Mouse (Mus musculus) kidney, postnatal 4 days (tissue): ENCODE data around the gene Uri1.

ENCODE experiments used
- DNase-seq, 2 experiments: peaks; one replicate each; pipeline ENCODE4 v3.0.0; 2021; ENCODE audit warnings: mixed read lengths in 2 of 2

The Uri1 gene

DNA sequence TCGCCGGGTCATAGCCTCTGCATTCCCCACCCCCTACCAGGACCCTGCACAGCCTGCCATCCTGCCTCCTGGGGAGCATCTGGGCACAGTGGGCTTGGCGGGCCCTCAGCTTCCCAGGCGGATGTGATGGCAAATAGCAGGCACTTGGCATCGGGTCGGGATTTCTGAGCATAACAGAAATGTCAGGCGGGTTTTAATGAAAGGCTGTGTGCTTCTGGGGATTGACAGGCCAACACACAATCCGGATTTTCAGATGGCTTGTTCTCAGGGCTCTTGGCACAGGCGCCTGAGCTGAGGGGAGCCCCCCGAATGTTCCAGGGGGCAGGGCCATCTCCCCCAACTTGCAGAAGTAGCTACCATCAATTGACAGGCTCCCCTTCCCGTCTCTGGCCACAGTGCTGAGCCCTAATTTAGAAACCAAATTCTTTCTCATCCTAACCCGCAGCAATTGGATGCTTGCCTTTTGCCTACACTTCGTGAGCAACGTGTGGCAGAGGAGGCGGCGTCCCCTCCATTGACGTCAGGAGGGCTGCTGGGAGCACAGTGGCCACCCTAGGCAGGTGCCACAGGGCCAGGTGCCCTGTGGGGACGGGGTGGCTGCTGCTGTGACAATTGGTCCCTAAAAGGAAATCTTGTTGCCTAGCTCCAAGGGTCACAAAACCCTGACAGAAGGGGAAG lies 106.5 kb downstream of the Uri1 start:
- no peak for DNase-seq

DNA sequence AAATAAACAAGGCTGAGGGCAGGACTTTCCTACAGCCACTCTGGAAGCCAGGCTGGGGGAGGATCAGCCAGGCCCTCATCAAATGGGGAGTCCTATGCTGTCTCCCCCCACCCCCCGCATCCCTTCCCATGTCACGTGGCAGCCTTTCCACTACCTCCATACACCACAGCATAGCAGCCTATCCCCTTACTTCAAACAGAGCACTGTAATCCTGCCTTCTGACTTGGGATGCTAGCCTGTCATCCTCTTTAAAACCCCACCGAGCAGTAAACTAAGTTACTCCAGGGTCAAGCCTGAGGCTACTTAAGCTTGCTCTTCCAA lies 111.6 kb downstream of the Uri1 start:
- no peak for DNase-seq

DNA sequence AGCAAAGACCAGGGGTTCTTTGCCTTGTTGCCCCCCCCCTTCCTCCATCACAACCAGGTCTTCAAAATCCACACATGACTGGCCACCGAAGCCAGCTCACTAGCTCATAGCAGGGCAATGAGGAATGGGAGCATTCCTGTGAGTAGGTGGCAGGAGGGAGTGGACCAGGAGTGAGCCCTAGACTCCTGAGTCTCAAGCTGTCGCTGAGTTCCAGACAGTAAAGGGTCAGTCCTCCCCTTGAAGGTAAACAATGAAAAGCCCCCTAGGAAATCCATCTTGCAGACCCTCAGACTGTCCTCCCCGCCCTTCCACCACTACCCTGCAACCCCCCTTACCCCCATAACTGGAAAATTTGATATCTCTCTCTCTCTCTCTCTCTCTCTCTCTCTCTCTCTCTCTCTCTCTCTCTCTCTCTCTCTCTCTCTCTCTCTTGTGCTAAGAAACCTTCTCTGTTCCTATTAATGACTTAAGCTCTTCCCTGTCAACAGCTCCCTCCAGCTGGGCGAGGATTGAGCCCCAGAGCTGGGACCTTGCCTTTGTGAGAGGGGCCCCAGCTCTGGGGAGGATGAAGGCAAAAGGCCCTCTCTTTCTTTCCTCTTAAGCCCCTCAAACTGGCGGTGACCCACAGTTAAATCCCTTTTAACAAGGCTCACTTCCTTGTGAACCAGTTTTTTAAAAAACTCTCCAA lies 112.1 kb downstream of the Uri1 start:
- no peak for DNase-seq

DNA sequence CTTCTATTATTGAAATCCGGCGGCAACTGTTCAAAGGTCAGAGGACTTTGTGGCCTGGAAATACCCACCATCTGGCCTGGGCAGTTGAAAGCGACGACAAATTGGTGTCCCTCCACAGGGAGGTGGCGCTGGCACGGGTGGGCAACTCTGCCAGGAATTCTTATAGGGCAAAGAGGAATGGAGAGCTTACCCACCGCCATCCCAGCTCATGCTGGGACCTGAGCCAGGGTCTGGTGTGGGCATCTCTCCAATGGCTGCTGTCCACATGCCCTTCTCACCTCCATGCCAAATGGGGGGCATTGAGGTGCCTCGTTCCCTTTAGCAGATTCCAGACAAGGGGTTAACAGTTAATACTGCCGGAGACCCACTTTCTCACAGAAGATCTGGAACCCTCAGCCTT lies 113.2 kb downstream of the Uri1 start:
- DNase-seq, result no peak
